Mouse (Mus musculus) induced T-regulatory cell, adult 2 months (primary cell): Measurements from ENCODE around the gene Prss12.
A peak's percentile ranks its signal among the peaks of the same experiment; 100 is the strongest.
"Not testable (repeated sequence)": the region's sequence is repeated elsewhere in the genome, so short reads cannot be mapped to it uniquely, and the experiment has no call there.

Experiments
- DNase-seq: peaks from one replicate; pipeline ENCODE4 v3.0.0-alpha.2; 2012; ENCODE audit warnings: low read depth

Gene Prss12

GRCm38 (mm10) chr3:123476833-123477232 is 30.1 kb downstream of the Prss12 start:
- no peak for DNase-seq

- no peak for DNase-seq
Measured at GRCm38 (mm10) chr3:123481266-123481665, 34.6 kb downstream of the Prss12 start.

- no peak for DNase-seq
Measured at GRCm38 (mm10) chr3:123491814-123492213, 45.1 kb downstream of the Prss12 start.

GRCm38 (mm10) chr3:123493163-123493562 is 46.5 kb downstream of the Prss12 start:
- DNase-seq = no peak

GRCm38 (mm10) chr3:123495088-123495487 is 48.4 kb downstream of the Prss12 start:
- DNase-seq = no peak

- DNase-seq = no peak
Measured at GRCm38 (mm10) chr3:123498787-123499186, 52.1 kb downstream of the Prss12 start.

- DNase-seq = not testable (repeated sequence)
Measured at GRCm38 (mm10) chr3:123501798-123502197, 55.1 kb downstream of the Prss12 start.

- DNase-seq = no peak
Measured at GRCm38 (mm10) chr3:123503943-123504342, 57.2 kb downstream of the Prss12 start.

- no peak for DNase-seq
Measured at GRCm38 (mm10) chr3:123504783-123505182, 58.1 kb downstream of the Prss12 start.

- DNase-seq = no peak
Measured at GRCm38 (mm10) chr3:123505778-123506667, 59.3 kb downstream of the Prss12 start.

GRCm38 (mm10) chr3:123506699-123507662 is 60.3 kb downstream of the Prss12 start:
- peak; percentile 83 for DNase-seq

GRCm38 (mm10) chr3:123507663-123508055 is 60.9 kb downstream of the Prss12 start:
- no peak for DNase-seq

- DNase-seq = peak; percentile 99
Measured at GRCm38 (mm10) chr3:123508056-123508674, 61.5 kb downstream of the Prss12 start.

GRCm38 (mm10) chr3:123508675-123509376 is 62.1 kb downstream of the Prss12 start:
- no peak for DNase-seq

- DNase-seq = no peak
Measured at GRCm38 (mm10) chr3:123511818-123512217, 65.1 kb downstream of the Prss12 start.

GRCm38 (mm10) chr3:123514886-123515285 is 68.2 kb downstream of the Prss12 start:
- peak; percentile 35 for DNase-seq

- peak; percentile 82 for DNase-seq
Measured at GRCm38 (mm10) chr3:123515600-123516359, 69.1 kb downstream of the Prss12 start.

GRCm38 (mm10) chr3:123516784-123517183 is 70.1 kb downstream of the Prss12 start:
- DNase-seq = peak; percentile 41

GRCm38 (mm10) chr3:123526313-123527067 is 79.8 kb downstream of the Prss12 start:
- no peak for DNase-seq
